Mouse (Mus musculus): ENCODE measurements around the gene Fam186a.

DNA sequence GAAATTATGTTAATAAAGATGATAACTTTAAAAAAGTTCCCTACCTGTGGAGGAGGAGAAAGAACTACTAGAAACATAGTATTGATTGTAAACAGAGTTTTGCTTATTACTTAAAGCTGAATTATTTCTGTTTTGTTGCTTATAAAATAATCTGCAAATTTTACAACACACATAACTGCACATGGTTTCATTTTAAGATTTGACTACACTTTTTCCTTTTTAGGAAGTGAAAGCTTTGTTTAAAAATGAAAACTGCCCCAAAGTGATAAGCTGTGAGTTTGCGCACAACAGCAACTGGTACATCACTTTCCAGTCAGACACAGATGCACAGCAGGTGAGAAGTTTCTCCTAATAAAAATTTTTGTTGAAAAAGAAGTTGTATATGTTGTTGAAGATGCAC is 26.2 kb upstream of the Fam186a start:
- no peak for TF ChIP-seq CTCF (IDR thresholded peaks at IDR 0.05)
- no peak for TF ChIP-seq POLR2A (IDR thresholded peaks at IDR 0.05; ENCODE audit: insufficient read depth, low read depth, low read length)
